ENCODE assay signal across 15 mouse cellular contexts in the genomic region with DNA sequence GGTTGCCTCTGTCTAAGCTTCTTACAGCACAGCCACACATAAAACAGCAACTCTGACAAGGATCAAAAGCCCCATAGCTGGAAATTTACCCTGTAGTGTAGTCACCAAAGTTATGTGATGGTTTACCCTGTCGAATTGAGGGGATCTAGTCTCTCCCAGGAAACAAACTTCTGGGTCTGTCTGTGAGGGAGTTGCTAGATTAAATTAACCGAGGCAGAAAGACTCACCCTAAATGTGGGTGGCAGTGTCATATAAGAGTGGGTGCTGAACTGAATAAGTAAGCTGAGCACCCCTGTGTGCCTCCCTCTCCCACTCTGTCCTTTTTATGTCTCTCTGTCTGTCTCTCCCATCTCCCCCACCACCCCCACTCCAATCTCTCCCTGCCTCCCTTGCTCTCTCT.
DNase-seq lines count a peak whose midpoint lies in the region.
"Had no signal": no experiment of that assay in that cellular context is flagged by ENCODE, and none has a peak within 500 bp of the region (broad histone marks: within the 10 kb centered on the region; RNA-seq: fewer than 3 reads in every experiment).

No protein-coding gene starts in this region.

- DNase-seq in frontal cortex, adult 2 months (ENCODE audit: extremely low spot score in 1 of 2, low spot score in 1 of 2): peak; percentile 4 to 19
- DNase-seq in frontal cortex, postnatal 10 days (ENCODE audit: low spot score in 2 of 2): no peak
- DNase-seq in right cerebral cortex, adult 18-20 months: peak; percentile 7
- no peak for DNase-seq in right cerebral cortex, postnatal 4 days
- DNase-seq in brain, adult 2 months (ENCODE audit: low read depth, low spot score): peak; percentile 47
- peak; percentile 21 for DNase-seq in telencephalon, adult 2 months (ENCODE audit: low read depth, low spot score)
- no peak for DNase-seq in left cerebral cortex, adult 11 months (ENCODE audit: low spot score)
- DNase-seq: adrenal gland, adult 2 months; adrenal gland, postnatal 10 days; adrenal gland, postnatal 25 days; cerebellum, adult 11-12 months; cerebellum, adult 2 months; cerebellum, adult 9-10 months; cerebellum, postnatal 10 days; cerebellum, postnatal 25 days had no signal

Comparison
In these comparisons a context has a peak if more than half of its experiments do, and no peak if none do; other contexts are left out.
1. DNase-seq: peak in frontal cortex, adult 2 months (2 of 2), right cerebral cortex, adult 18-20 months (single experiment), brain, adult 2 months (single experiment) and telencephalon, adult 2 months (single experiment); none in frontal cortex, postnatal 10 days (0 of 2), right cerebral cortex, postnatal 4 days (single experiment) and left cerebral cortex, adult 11 months (single experiment).